Mouse (Mus musculus) C2C12 (cell line): ENCODE results near the gene Foxa3. TPM values are rescaled to one million over a fixed set of nuclear protein-coding genes. Genes with fewer than 3 reads are reported as not detected.
"Not testable (repeated sequence)": the region's sequence is repeated elsewhere in the genome, so short reads cannot be mapped to it uniquely, and the experiment has no call there.

Source experiments
- H3K27me3 ChIP-seq: one replicate; pipeline ENCODE4 v1.6.1; 2011; ENCODE audit not compliant: control insufficient read depth, insufficient read depth, insufficient read length
- H3K36me3 ChIP-seq: one replicate; pipeline ENCODE4 v1.6.1; 2011; ENCODE audit not compliant: control insufficient read depth, insufficient read depth
- H3K4me3 ChIP-seq: one replicate; pipeline ENCODE4 v1.5.1; 2011; ENCODE audit warnings: mild to moderate bottlenecking, control low read depth; ENCODE audit not compliant: poor library complexity, insufficient read depth, severe bottlenecking
- H3K79me2 ChIP-seq: one replicate; pipeline ENCODE4 v1.6.1; 2011; ENCODE audit not compliant: control insufficient read depth, insufficient read depth
- H3K79me3 ChIP-seq: one replicate; pipeline ENCODE4 v1.6.1; 2011; ENCODE audit warnings: low read depth, control low read depth
- H3ac ChIP-seq: one replicate; pipeline ENCODE3; 2011; ENCODE audit warnings: low read depth; ENCODE audit not compliant: control insufficient read depth, insufficient read length
- CEBPB ChIP-seq: IDR thresholded peaks from one replicate; pipeline ENCODE4 v1.6.1; 2011; ENCODE audit warnings: low read depth, mild to moderate bottlenecking, control low read depth, moderate library complexity
- CTCF ChIP-seq: IDR thresholded peaks from one replicate; pipeline ENCODE4 v1.5.1; 2011; ENCODE audit not compliant: control insufficient read depth, insufficient read depth, insufficient read length
- FOSL1 ChIP-seq: IDR thresholded peaks from one replicate; pipeline ENCODE4 v1.8.0; 2011; ENCODE audit warnings: mild to moderate bottlenecking, low read length; ENCODE audit not compliant: poor library complexity, insufficient read depth, severe bottlenecking
- MAX ChIP-seq: IDR thresholded peaks from one replicate; pipeline ENCODE4 v1.6.1; 2011; ENCODE audit warnings: mild to moderate bottlenecking, control low read depth
- MYOD1 ChIP-seq: IDR thresholded peaks from one replicate; pipeline ENCODE4 v1.6.1; 2011; ENCODE audit warnings: low read depth; ENCODE audit not compliant: control insufficient read depth, insufficient read length
- MYOG ChIP-seq: IDR thresholded peaks from one replicate; pipeline ENCODE4 v1.6.1; 2011; ENCODE audit not compliant: control insufficient read depth, insufficient read length; ENCODE audit errors: extremely low read depth
- USF1 ChIP-seq: IDR thresholded peaks from one replicate; pipeline ENCODE4 v1.6.1; 2011; ENCODE audit warnings: low read depth, mild to moderate bottlenecking, control low read depth, moderate library complexity
- long read RNA-seq, 2 experiments: library from polyadenylated mRNA; unstranded; transcript quantifications; one replicate each; pipeline ENCODE4 v2.0.0; 2019 to 2020
- polyA plus RNA-seq: library from polyadenylated mRNA; unstranded; fragments of >200 nt; fragmentation: generic; extraction: Trizol; gene quantifications from one replicate; pipeline ENCODE4 v1.2.1, GENCODE M21; 2012; ENCODE audit warnings: missing spikeins

The Foxa3 gene
- polyA plus RNA-seq: 0.07 TPM
- long read RNA-seq, experiment 1: 0 reads
- long read RNA-seq, experiment 2, partial matches to known transcripts: 0 of 2 reads
- long read RNA-seq, experiment 2, other reads (novel, unspliced or antisense): 0 of 2 reads

DNA sequence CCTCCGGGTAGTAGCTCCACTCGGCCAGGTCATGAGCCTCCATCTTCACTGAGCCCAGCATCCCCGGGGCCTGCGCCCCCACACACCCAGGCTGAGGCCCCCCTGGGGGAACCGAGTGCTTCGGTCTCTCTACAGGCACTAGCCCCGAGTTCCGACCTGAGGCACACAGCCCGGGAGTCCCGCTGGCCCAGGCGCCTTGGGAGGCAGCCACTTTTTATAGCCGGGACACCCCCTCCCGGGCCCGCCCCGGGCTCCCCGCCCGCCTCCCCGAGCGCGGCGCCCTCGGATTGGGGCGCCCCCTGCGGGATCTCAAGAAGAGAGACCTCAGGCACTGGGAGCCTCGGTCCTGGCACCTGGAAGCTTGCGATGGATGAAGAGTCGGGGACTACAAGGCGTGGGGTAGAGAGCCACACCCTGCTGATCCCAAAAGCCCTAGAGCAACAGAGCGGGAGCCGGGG is at the start of gene Foxa3:
TSS of gene Foxa3 (minus strand) at position 182 of the 458 bp plus-strand sequence.
- TF ChIP-seq MAX (no peak), CTCF (peak; percentile 27), MYOG (no peak), FOSL1 (no peak)
- Histone ChIP-seq H3K79me3 (peaks cover 18% of the 10 kb centered on the region), H3K79me2 (peaks cover 40% of the 10 kb centered on the region), H3K36me3 (no peaks in the 10 kb centered on the region), H3ac (peak within 1 kb of the TSS; percentile 91), H3K4me3 (peak within 1 kb of the TSS; percentile 63), H3K27me3 (peaks cover 12% of the 10 kb centered on the region)

DNA sequence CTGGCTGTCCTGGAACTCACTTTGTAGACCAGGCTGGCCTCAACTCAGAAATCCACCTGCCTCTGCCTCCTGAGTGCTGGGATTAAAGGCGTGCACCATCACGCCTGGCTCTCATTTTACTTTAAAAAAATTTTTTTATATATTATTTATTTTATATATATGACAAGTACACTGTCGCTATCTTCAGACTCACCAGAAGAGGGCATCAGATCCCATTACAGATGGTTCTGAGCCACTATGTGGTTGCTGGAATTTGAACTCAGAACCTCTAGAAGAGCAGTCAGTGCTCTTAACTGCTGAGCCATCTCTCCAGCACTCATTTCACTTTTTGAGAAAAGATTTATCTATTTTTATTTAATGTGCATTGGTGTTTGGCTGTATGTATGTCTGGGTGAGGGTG is 47.7 kb upstream of the Foxa3 start:
- not testable (repeated sequence) for H3ac ChIP-seq

DNA sequence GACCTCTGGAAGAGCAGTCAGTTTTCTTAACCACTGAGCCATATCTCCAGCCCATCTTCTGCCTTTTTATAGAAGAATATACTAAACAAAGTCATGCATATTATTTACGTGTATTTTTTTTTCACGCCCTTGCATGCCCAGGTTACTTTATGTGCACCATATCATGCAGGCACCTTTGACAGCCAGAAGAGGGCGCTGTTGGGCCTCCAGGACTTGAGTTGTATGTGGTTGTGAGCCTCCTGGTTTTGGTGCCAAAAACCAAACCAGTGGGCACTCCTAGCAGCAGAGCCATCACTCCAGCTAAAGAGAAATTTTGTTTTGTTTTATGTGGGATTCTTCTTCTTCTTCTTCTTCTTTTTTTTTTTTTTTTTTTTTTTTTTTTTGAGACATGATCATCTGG is 46.2 kb upstream of the Foxa3 start:
- H3K79me3 ChIP-seq: no peaks in the 10 kb centered on the region
- no peak overlapping the region for H3K4me3 ChIP-seq
- H3K27me3 ChIP-seq: peaks cover 18% of the 10 kb centered on the region
- H3ac ChIP-seq: no peak overlapping the region
- TF ChIP-seq CTCF (no peak), CEBPB (no peak), USF1 (no peak), MYOD1 (no peak), MYOG (no peak), MAX (no peak)
- no peaks in the 10 kb centered on the region for H3K79me2 ChIP-seq
- no peaks in the 10 kb centered on the region for H3K36me3 ChIP-seq

More for the DNA sequence above, 47.7 kb upstream of the Foxa3 start:
- not testable (repeated sequence) for H3K4me3 ChIP-seq, H3K36me3 ChIP-seq, H3K27me3 ChIP-seq, H3K79me3 ChIP-seq, H3K79me2 ChIP-seq

DNA sequence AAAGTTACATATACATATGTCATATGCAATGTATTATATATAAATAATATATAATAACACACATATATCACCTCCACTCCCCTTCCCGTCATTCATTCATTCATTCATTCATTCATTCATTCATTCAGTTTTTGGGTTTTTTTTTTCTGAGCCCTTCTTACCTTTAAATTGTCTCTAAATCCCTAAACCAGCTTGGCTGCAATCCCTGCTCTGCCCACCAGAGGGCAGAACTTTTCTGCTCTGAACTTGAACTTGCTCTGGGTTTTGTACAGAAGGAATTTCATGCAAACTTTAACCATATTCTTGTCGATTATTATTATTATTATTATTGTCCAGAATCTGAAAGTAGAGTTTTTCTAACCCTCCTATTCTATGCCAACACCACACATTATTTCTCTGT is 45.4 kb upstream of the Foxa3 start:
- no peaks in the 10 kb centered on the region for H3K79me3 ChIP-seq
- TF ChIP-seq MYOG (no peak), CTCF (peak; percentile 13)
- no peaks in the 10 kb centered on the region for H3K79me2 ChIP-seq
- no peak overlapping the region for H3K4me3 ChIP-seq
- no peaks in the 10 kb centered on the region for H3K36me3 ChIP-seq
- H3K27me3 ChIP-seq: peaks cover 18% of the 10 kb centered on the region
- no peak overlapping the region for H3ac ChIP-seq

DNA sequence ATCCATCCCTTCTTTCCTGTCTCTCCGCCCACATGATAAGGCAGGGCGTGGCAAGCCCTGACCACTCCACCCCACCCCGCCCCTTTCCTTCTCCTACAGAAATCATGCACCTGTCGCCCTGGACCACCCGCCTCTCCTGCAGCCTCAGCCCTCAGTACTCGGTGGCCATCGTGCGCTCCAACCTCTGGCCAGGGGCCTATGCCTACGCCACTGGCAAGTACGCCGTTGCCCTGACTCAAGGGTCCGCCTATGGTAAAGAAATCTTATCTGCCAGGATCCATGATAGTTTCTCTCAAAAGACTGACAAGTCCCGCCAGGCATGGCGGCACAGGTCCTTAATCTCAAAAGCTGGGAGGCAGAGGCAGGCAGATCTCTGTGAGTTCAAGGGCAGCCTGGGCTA is 44.6 kb upstream of the Foxa3 start:
- H3K27me3 ChIP-seq: peaks cover 18% of the 10 kb centered on the region
- H3K79me3 ChIP-seq: no peaks in the 10 kb centered on the region
- H3K36me3 ChIP-seq: no peaks in the 10 kb centered on the region

GRCm38 (mm10) chr7:19067063-19067462 is 43.7 kb upstream of the Foxa3 start:
- no peaks in the 10 kb centered on the region for H3K79me3 ChIP-seq
- TF ChIP-seq MYOD1: no peak
- no peak for TF ChIP-seq USF1
- no peak for TF ChIP-seq FOSL1
- TF ChIP-seq CEBPB: no peak
- no peak for TF ChIP-seq MAX
- no peak for TF ChIP-seq MYOG
- TF ChIP-seq CTCF: no peak
- peaks cover 18% of the 10 kb centered on the region for H3K27me3 ChIP-seq
- no peak overlapping the region for H3ac ChIP-seq
- no peaks in the 10 kb centered on the region for H3K79me2 ChIP-seq
- H3K4me3 ChIP-seq: no peak overlapping the region
- H3K36me3 ChIP-seq: no peaks in the 10 kb centered on the region

More for the DNA sequence above, 44.6 kb upstream of the Foxa3 start:
- H3K4me3 ChIP-seq: no peak overlapping the region
- TF ChIP-seq FOSL1 (no peak), MAX (no peak), USF1 (no peak), MYOD1 (no peak), CTCF (no peak), MYOG (no peak), CEBPB (no peak)
- H3ac ChIP-seq: no peak overlapping the region
- no peaks in the 10 kb centered on the region for H3K79me2 ChIP-seq
